Mouse (Mus musculus): ENCODE measurements at regions not wholly inside any gene's neighbourhood (a gene's known extent, or its start where the extent isn't known, plus 50 kb on each side); places are given as distances from the start of the nearest gene placed in this dataset.
"Not testable (repeated sequence)": the region's sequence is repeated elsewhere in the genome, so short reads cannot be mapped to it uniquely, and the experiment has no call there.

- no peak for DNase-seq (ENCODE audit: inconsistent ontology term)
Measured at GRCm38 (mm10) chr17:60268846-60269245, 1255.7 kb upstream of the Nudt12 start.

- no peak for DNase-seq (ENCODE audit: inconsistent ontology term)
Measured at GRCm38 (mm10) chr17:60267247-60268216, 1254.4 kb upstream of the Nudt12 start.

- not testable (repeated sequence) for DNase-seq (ENCODE audit: inconsistent ontology term)
Measured at GRCm38 (mm10) chr17:60255338-60255737, 1242.2 kb upstream of the Nudt12 start.

DNA sequence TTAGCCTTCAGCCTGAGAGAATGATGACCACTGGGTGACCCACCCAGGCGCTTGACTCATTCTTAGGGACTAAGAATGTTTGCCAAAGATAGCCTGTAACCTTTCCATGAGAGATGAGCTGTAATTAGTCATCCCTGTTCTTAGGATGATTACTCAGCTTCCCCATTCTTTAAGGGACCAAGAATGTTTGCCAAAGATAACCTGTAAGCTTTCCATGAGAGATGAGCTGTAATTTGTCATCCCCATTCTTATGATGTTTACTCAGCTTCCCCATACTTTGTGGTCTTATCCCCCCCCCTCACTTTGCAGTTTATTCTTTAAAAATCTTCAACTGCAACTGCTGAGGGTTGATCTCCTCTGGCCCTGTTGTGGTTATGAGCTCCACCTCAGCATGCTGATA, 1236.8 kb upstream of the Nudt12 start:
- peak; percentile 35 for DNase-seq (ENCODE audit: inconsistent ontology term)

DNA sequence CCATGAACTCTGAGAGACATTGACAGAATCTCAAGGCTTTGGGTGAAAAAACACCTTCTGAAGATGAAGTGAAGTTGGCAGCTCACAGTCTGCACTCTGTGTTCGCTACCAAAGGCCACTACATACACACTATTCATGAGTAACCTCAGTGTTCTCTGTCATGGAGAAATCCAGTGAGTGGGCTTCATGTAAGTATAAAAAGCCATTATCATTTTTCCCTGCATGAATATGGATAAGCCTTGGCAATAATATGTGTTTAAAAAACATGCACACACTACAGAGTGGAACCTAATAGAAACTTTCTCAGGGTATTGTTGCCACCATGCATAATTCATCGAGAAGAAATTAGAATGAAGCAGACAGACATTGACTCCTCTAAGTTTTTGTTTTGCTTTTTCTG, 1221.3 kb upstream of the Nudt12 start:
- DNase-seq (ENCODE audit: inconsistent ontology term): no peak

GRCm38 (mm10) chr17:60197004-60197403, 1183.8 kb upstream of the Nudt12 start:
- no peak for DNase-seq (ENCODE audit: inconsistent ontology term)

- DNase-seq (ENCODE audit: inconsistent ontology term): no peak
Measured at GRCm38 (mm10) chr17:60181241-60181640, 1168.1 kb upstream of the Nudt12 start.

- no peak for DNase-seq (ENCODE audit: inconsistent ontology term)
Measured at GRCm38 (mm10) chr17:60180646-60181045, 1167.5 kb upstream of the Nudt12 start.

DNA sequence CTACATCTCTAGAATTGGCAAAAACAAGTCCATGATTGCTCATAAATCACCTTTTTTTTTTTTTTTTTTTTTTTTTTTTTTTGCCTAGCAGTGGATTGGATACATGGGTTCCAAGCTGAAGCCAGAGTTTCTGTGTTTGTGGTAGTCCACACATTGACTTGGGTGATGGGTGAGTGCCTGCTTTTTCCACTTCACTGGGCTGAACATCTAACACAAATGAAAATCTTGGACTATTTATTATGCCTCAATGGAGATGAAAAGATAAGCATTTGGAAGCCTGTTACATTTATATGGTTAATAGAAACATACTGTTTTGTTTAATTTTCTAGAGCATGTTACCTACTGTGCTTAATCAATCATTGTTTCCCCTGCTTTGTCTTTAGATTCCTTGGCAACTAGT, 1152.4 kb upstream of the Nudt12 start:
- peak; percentile 85 for DNase-seq (ENCODE audit: inconsistent ontology term)

DNA sequence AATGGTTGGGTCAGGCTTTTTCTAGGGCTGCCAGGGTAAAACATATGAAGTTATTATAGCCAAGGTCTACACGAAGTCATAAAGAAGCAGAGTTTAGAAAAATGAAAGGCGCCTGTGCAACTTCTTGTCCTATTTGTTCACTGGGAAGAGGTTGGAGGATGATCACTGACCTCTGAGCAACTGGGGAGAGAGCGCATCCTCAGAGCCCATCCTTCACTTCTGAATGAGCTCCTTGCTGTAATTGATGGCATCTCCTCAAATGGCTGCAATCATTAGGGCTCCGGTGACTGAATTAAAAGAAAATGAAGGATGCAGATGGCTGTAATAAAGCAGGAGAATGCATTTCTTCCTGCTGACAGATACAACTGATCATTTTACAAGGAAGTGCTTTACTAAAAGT, 1117.4 kb upstream of the Nudt12 start:
- DNase-seq (ENCODE audit: inconsistent ontology term): no peak

GRCm38 (mm10) chr17:60098763-60099162, 1085.6 kb upstream of the Nudt12 start:
- DNase-seq (ENCODE audit: inconsistent ontology term): no peak

Measured in Muller cell, postnatal 12 days (primary cell).